9 mouse cellular contexts compared by ENCODE assay signal in genomic region chr10:45003344-45003681, GRCm38 (mm10).
A peak's percentile ranks its signal among the peaks of the same experiment; 100 is the strongest.
DNase-seq lines count a peak whose midpoint lies in the region; ATAC-seq lines count a peak whose summit lies in the region.
"Had no signal": no experiment of that assay in that cellular context is flagged by ENCODE, and none has a peak within 500 bp of the region (broad histone marks: within the 10 kb centered on the region; RNA-seq: fewer than 3 reads in every experiment).

No protein-coding gene starts in this region.

- H3K27me3 ChIP-seq in liver, embryonic 15.5 days, result no peaks in the 10 kb centered on the region
- H3K27me3 ChIP-seq in liver, embryonic 12.5 days (replicated peaks), result no peaks in the 10 kb centered on the region
- no peaks in the 10 kb centered on the region for H3K27me3 ChIP-seq in embryonic facial prominence, embryonic 14.5 days (replicated peaks; ENCODE audit: control insufficient read depth, insufficient read depth, low read length)

- intact Hi-C loops in gastrocnemius, postnatal 36 days (cut with DNase I), result loop anchor here (10.0 kb wide), 1 partner anchor 549 kb away; no protein-coding TSS in a partner anchor
- intact Hi-C loops in left cerebral cortex, postnatal 14 days (cut with DNase I), result loop anchor here (5.0 kb wide), 3 partner anchors 546 to 711 kb away; no protein-coding TSS in a partner anchor

- H3K4me1 ChIP-seq in liver, embryonic 15.5 days (replicated peaks), result peaks cover 39% of the 10 kb centered on the region
- peaks cover 43% of the 10 kb centered on the region for H3K4me1 ChIP-seq in liver, embryonic 12.5 days
- peaks cover 10% of the 10 kb centered on the region for H3K4me1 ChIP-seq in embryonic facial prominence, embryonic 14.5 days (ENCODE audit: control insufficient read depth, insufficient read depth, low read length)

- no peaks in the 10 kb centered on the region for H3K9me3 ChIP-seq in liver, embryonic 15.5 days (replicated peaks)
- H3K9me3 ChIP-seq in liver, embryonic 12.5 days (replicated peaks), result no peaks in the 10 kb centered on the region
- no peaks in the 10 kb centered on the region for H3K9me3 ChIP-seq in embryonic facial prominence, embryonic 14.5 days (ENCODE audit: control insufficient read depth, low read length)

- no peak for ATAC-seq in liver, embryonic 15.5 days (ENCODE audit: insufficient read depth)
- no peak for ATAC-seq in liver, embryonic 12.5 days
- no peak for ATAC-seq in embryonic facial prominence, embryonic 14.5 days (ENCODE audit: low read depth)

- no peaks in the 10 kb centered on the region for H3K36me3 ChIP-seq in liver, embryonic 15.5 days (replicated peaks)
- no peaks in the 10 kb centered on the region for H3K36me3 ChIP-seq in liver, embryonic 12.5 days
- no peaks in the 10 kb centered on the region for H3K36me3 ChIP-seq in embryonic facial prominence, embryonic 14.5 days (ENCODE audit: control insufficient read depth, insufficient read depth, low read length)

- WGBS in liver, embryonic 15.5 days (ENCODE audit: insufficient replicate concordance), result 58% methylated on average over 2 of the region's 2 CpGs
- WGBS in liver, embryonic 12.5 days (ENCODE audit: insufficient replicate concordance), result 64% methylated on average over 2 of the region's 2 CpGs
- 33% methylated on average over 2 of the region's 2 CpGs for WGBS in embryonic facial prominence, embryonic 14.5 days

- H3K4me2 ChIP-seq in liver, embryonic 15.5 days, result no peak overlapping the region
- no peak overlapping the region for H3K4me2 ChIP-seq in liver, embryonic 12.5 days
- no peak overlapping the region for H3K4me2 ChIP-seq in embryonic facial prominence, embryonic 14.5 days (ENCODE audit: low read depth, low read length)

- 0 out of 2 replicates have a peak overlapping the region, but pooled peaks have one; percentile 14 for H3K27ac ChIP-seq in liver, embryonic 15.5 days (replicated peaks)
- no peak overlapping the region for H3K27ac ChIP-seq in liver, embryonic 12.5 days
- H3K27ac ChIP-seq in embryonic facial prominence, embryonic 14.5 days (replicated peaks; ENCODE audit: low read depth, low read length), result no peak overlapping the region

- H3K4me3 ChIP-seq in liver, embryonic 15.5 days (replicated peaks), result no peak overlapping the region
- H3K4me3 ChIP-seq in liver, embryonic 12.5 days, result no peak overlapping the region
- no peak overlapping the region for H3K4me3 ChIP-seq in embryonic facial prominence, embryonic 14.5 days (ENCODE audit: low read depth, low read length)

- peak; percentile 40 for DNase-seq in adrenal gland, postnatal 10 days
- no peak for DNase-seq in adrenal gland, postnatal 4 days (ENCODE audit: low spot score in 2 of 2)
- no peak for DNase-seq in embryonic facial prominence, embryonic 14.5 days (ENCODE audit: low spot score)
- DNase-seq in lung, postnatal 14 days, result peak; percentile 21
- DNase-seq in gastrocnemius, postnatal 36 days, result no peak
- no peak for DNase-seq in left cerebral cortex, postnatal 14 days (ENCODE audit: low spot score in 2 of 2)
- DNase-seq: layer of hippocampus, postnatal 36 days had no signal

- H3K9ac ChIP-seq in liver, embryonic 15.5 days, result no peak overlapping the region
- no peak overlapping the region for H3K9ac ChIP-seq in liver, embryonic 12.5 days
- H3K9ac ChIP-seq in embryonic facial prominence, embryonic 14.5 days (ENCODE audit: low read depth, low read length), result peak overlapping the region; percentile 49

Comparison
In these comparisons a context has a peak if more than half of its experiments do, and no peak if none do; other contexts are left out.
1. DNase-seq: peak in adrenal gland, postnatal 10 days (single experiment) and lung, postnatal 14 days (single experiment); none in adrenal gland, postnatal 4 days (0 of 2), embryonic facial prominence, embryonic 14.5 days (single experiment), gastrocnemius, postnatal 36 days (0 of 2) and left cerebral cortex, postnatal 14 days (0 of 2).